Mouse (Mus musculus) CH12.LX (cell line): Measurements from ENCODE around the gene Dusp2. TPM values are rescaled to one million over a fixed set of nuclear protein-coding genes. Genes with fewer than 3 reads are reported as not detected.

Experiments
- DNase-seq: peaks from one replicate; pipeline ENCODE4 v3.0.0-alpha.2; 2013; ENCODE audit errors: extremely low read depth
- H3K27ac ChIP-seq: 2 replicates; pipeline ENCODE4 v1.5.1; 2012; ENCODE audit warnings: low read depth, mild to moderate bottlenecking, control low read depth, moderate library complexity; ENCODE audit not compliant: insufficient read depth
- H3K27me3 ChIP-seq: replicated peaks from 2 replicates; pipeline ENCODE3; 2012; ENCODE audit warnings: inconsistent platforms
- H3K36me3 ChIP-seq, 2 experiments: replicated peaks in 1 of 2; 2 replicates each; pipeline versions ENCODE3 to v1.6.1; 2012; ENCODE audit warnings: inconsistent platforms in 1 of 2, low read length in 1 of 2, mild to moderate bottlenecking in 1 of 2, mixed read lengths in 1 of 2, moderate library complexity in 1 of 2; ENCODE audit not compliant: control insufficient read depth in 1 of 2, insufficient read depth in 1 of 2
- H3K4me1 ChIP-seq, 2 experiments: 2 replicates each; pipeline ENCODE4 v1.6.1; 2012; ENCODE audit warnings: inconsistent platforms in 1 of 2, moderate library complexity in 1 of 2; ENCODE audit not compliant: insufficient read depth in 2 of 2, control insufficient read depth in 1 of 2
- H3K4me2 ChIP-seq: 2 replicates; pipeline ENCODE4 v1.6.1; 2012; ENCODE audit warnings: low read depth, mild to moderate bottlenecking, control low read depth; ENCODE audit not compliant: poor library complexity, insufficient read depth, severe bottlenecking
- H3K4me3 ChIP-seq, 3 experiments: fragments of 150-350 bp in 1 of 3; sonication (generic) in 1 of 3; replicated peaks in 1 of 3; 2 replicates each; pipeline versions ENCODE3 to v1.5.1; 2011 to 2012; ENCODE audit warnings: low read depth in 2 of 3, low read length in 2 of 3, mild to moderate bottlenecking in 2 of 3, moderate library complexity in 2 of 3, control low read depth in 1 of 3, improper control_type of control experiment in 1 of 3, inconsistent platforms in 1 of 3, mixed read lengths in 1 of 3; ENCODE audit not compliant: poor library complexity in 1 of 3
- H3K79me2 ChIP-seq: replicated peaks from 2 replicates; pipeline ENCODE4 v1.6.1; 2012; ENCODE audit warnings: mild to moderate bottlenecking, moderate library complexity; ENCODE audit not compliant: control insufficient read depth, poor library complexity, insufficient read depth, severe bottlenecking; ENCODE audit errors: extremely low read depth
- H3K9ac ChIP-seq: 2 replicates; pipeline ENCODE4 v1.6.1; 2012; ENCODE audit warnings: low read depth, mild to moderate bottlenecking, control low read depth, moderate library complexity; ENCODE audit not compliant: insufficient read depth
- H3K9me3 ChIP-seq: replicated peaks from 2 replicates; pipeline ENCODE3; 2012; ENCODE audit warnings: low read length, inconsistent platforms, mixed read lengths
- BHLHE40 ChIP-seq: IDR thresholded peaks from 2 replicates; pipeline ENCODE4 v1.6.1; 2011; ENCODE audit warnings: mild to moderate bottlenecking, low read depth, low read length, improper control_type of control experiment
- CHD1 ChIP-seq: IDR thresholded peaks from 2 replicates; pipeline ENCODE4 v1.6.1; 2012; ENCODE audit warnings: low read depth, low read length, improper control_type of control experiment, inconsistent platforms
- CTCF ChIP-seq, 2 experiments: IDR thresholded peaks in 1 of 2; conservative IDR thresholded peaks in 1 of 2; 2 replicates each; pipeline ENCODE4 v1.5.1; 2011 to 2012; ENCODE audit warnings: low read depth in 2 of 2, low read length in 2 of 2, improper control_type of control experiment in 1 of 2, inconsistent platforms in 1 of 2, mild to moderate bottlenecking in 1 of 2, moderate library complexity in 1 of 2
- ELF1 ChIP-seq: IDR thresholded peaks from 2 replicates; pipeline ENCODE4 v1.6.1; 2014; ENCODE audit warnings: low read depth, mild to moderate bottlenecking, inconsistent platforms, low read length, improper control_type of control experiment
- EP300 ChIP-seq: IDR thresholded peaks from 2 replicates; pipeline ENCODE4 v1.6.1; 2011; ENCODE audit warnings: low read length, improper control_type of control experiment
- ETS1 ChIP-seq: conservative IDR thresholded peaks from 2 replicates; pipeline ENCODE4 v1.6.1; 2012; ENCODE audit warnings: low read depth, mild to moderate bottlenecking, inconsistent platforms, low read length, improper control_type of control experiment, moderate library complexity
- GABPA ChIP-seq: IDR thresholded peaks from 2 replicates; pipeline ENCODE4 v1.6.1; 2012; ENCODE audit warnings: low read depth, low read length, improper control_type of control experiment, inconsistent platforms; ENCODE audit not compliant: insufficient replicate concordance
- HCFC1 ChIP-seq: IDR thresholded peaks from 2 replicates; pipeline ENCODE4 v1.6.1; 2012; ENCODE audit warnings: low read depth, mild to moderate bottlenecking, inconsistent platforms, low read length, improper control_type of control experiment
- IRF4 ChIP-seq: IDR thresholded peaks from 2 replicates; pipeline ENCODE4 v1.6.1; 2014; ENCODE audit warnings: low read depth, mild to moderate bottlenecking, inconsistent platforms, low read length, improper control_type of control experiment
- JUN ChIP-seq: IDR thresholded peaks from 2 replicates; pipeline ENCODE4 v1.6.1; 2011; ENCODE audit warnings: low read depth, mild to moderate bottlenecking, low read length, improper control_type of control experiment, moderate library complexity; ENCODE audit not compliant: insufficient read depth
- JUND ChIP-seq: conservative IDR thresholded peaks from 2 replicates; pipeline ENCODE4 v1.6.1; 2011; ENCODE audit warnings: low read depth, low read length, improper control_type of control experiment
- KAT2A ChIP-seq: IDR thresholded peaks from 2 replicates; pipeline ENCODE4 v1.6.1; 2012; ENCODE audit warnings: low read length, improper control_type of control experiment, inconsistent platforms; ENCODE audit not compliant: insufficient replicate concordance
- MAFK ChIP-seq: IDR thresholded peaks from 2 replicates; pipeline ENCODE4 v1.6.1; 2011; ENCODE audit warnings: low read length, improper control_type of control experiment; ENCODE audit not compliant: insufficient replicate concordance
- MAX ChIP-seq: IDR thresholded peaks from 2 replicates; pipeline ENCODE4 v1.6.1; 2011; ENCODE audit warnings: low read length, improper control_type of control experiment
- MAZ ChIP-seq: IDR thresholded peaks from 2 replicates; pipeline ENCODE4 v1.6.1; 2012; ENCODE audit warnings: low read depth, mild to moderate bottlenecking, inconsistent platforms, low read length, improper control_type of control experiment, moderate library complexity
- MXI1 ChIP-seq: IDR thresholded peaks from 2 replicates; pipeline ENCODE4 v1.6.1; 2011; ENCODE audit warnings: mild to moderate bottlenecking, low read depth, low read length, improper control_type of control experiment
- MYC ChIP-seq: IDR thresholded peaks from 2 replicates; pipeline ENCODE4 v1.6.1; 2011; ENCODE audit warnings: low read depth, mild to moderate bottlenecking, improper control_type of control experiment, low read length
- NELFE ChIP-seq: IDR thresholded peaks from 2 replicates; pipeline ENCODE4 v1.6.1; 2011; ENCODE audit warnings: low read depth, low read length, improper control_type of control experiment
- NRF1 ChIP-seq: IDR thresholded peaks from 2 replicates; pipeline ENCODE4 v1.6.1; 2014; ENCODE audit warnings: low read depth, mild to moderate bottlenecking, inconsistent platforms, low read length, improper control_type of control experiment, moderate library complexity
- PAX5 ChIP-seq: IDR thresholded peaks from 2 replicates; pipeline ENCODE4 v1.6.1; 2012; ENCODE audit warnings: low read length, inconsistent platforms, mixed read lengths
- POLR2AphosphoS2 ChIP-seq: IDR thresholded peaks from 2 replicates; pipeline ENCODE4 v1.6.1; 2011; ENCODE audit warnings: low read depth, low read length, improper control_type of control experiment
- RAD21 ChIP-seq: IDR thresholded peaks from 2 replicates; pipeline ENCODE4 v1.6.1; 2011; ENCODE audit warnings: low read depth, mild to moderate bottlenecking, low read length, improper control_type of control experiment, moderate library complexity
- RCOR1 ChIP-seq: conservative IDR thresholded peaks from 2 replicates; pipeline ENCODE4 v1.6.1; 2012; ENCODE audit warnings: low read depth, mild to moderate bottlenecking, inconsistent platforms, low read length, improper control_type of control experiment
- SIN3A ChIP-seq: IDR thresholded peaks from 2 replicates; pipeline ENCODE4 v1.6.1; 2012; ENCODE audit warnings: low read length, improper control_type of control experiment, inconsistent platforms
- SMC3 ChIP-seq: IDR thresholded peaks from 2 replicates; pipeline ENCODE4 v1.6.1; 2011; ENCODE audit warnings: low read depth, low read length, improper control_type of control experiment
- TBP ChIP-seq: conservative IDR thresholded peaks from 2 replicates; pipeline ENCODE4 v1.6.1; 2011; ENCODE audit warnings: low read depth, low read length, improper control_type of control experiment
- UBTF ChIP-seq: IDR thresholded peaks from 2 replicates; pipeline ENCODE4 v1.6.1; 2012; ENCODE audit warnings: low read depth, mild to moderate bottlenecking, inconsistent platforms, low read length, improper control_type of control experiment, moderate library complexity
- USF1 ChIP-seq: IDR thresholded peaks from 2 replicates; pipeline ENCODE4 v1.6.1; 2014; ENCODE audit warnings: low read depth, mild to moderate bottlenecking, inconsistent platforms, low read length, improper control_type of control experiment
- USF2 ChIP-seq: conservative IDR thresholded peaks from 2 replicates; pipeline ENCODE4 v1.6.1; 2011; ENCODE audit warnings: low read depth, low read length, improper control_type of control experiment
- ZKSCAN1 ChIP-seq: IDR thresholded peaks from 2 replicates; pipeline ENCODE4 v1.6.1; 2012; ENCODE audit warnings: low read depth, inconsistent platforms, low read length, improper control_type of control experiment, borderline replicate concordance
- ZMIZ1 ChIP-seq: IDR thresholded peaks from 2 replicates; pipeline ENCODE4 v1.6.1; 2012; ENCODE audit warnings: low read depth, mild to moderate bottlenecking, inconsistent platforms, low read length, improper control_type of control experiment
- dilution Hi-C: fragments of 300-500 bp; cut with MboI; formaldehyde crosslinking; loops from 2 replicates; pipeline ENCODE4 v1.14.3; 2020; ENCODE audit warnings: low sequenced_read_pairs; ENCODE audit not compliant: extremely low pct_unique_long_range_greater_than_20kb, extremely low pct_ligation_motif_present
- in situ Hi-C: fragments of 300-500 bp; cut with MboI; formaldehyde crosslinking; loops from 3 replicates; pipeline ENCODE4 v1.14.3; 2019; ENCODE audit warnings: low sequenced_read_pairs, low pct_ligation_motif_present, low pct_unique_long_range_greater_than_20kb, mixed read lengths
- polyA plus RNA-seq: library from polyadenylated mRNA; unstranded; fragments of >175 nt; gene quantifications from 2 replicates; pipeline ENCODE4 v1.2.1, GENCODE M21; 2012; ENCODE audit warnings: low read depth; ENCODE audit not compliant: insufficient read length
- total RNA-seq, 2 experiments: library from RNA; depleted of rRNA; stranded (reverse); fragments of 300-350 nt in 1 of 2; fragments of >200 nt in 1 of 2; gene quantifications; 2 replicates each; pipeline ENCODE4 v1.2.3; 2012 to 2014

Dusp2 gene
- total and polyA plus RNA-seq, 3 experiments = 57.8 to 107 (median 81.5) TPM

GRCm38 (mm10) chr2:127298056-127298455, 37.9 kb upstream of the Dusp2 start:
- no peaks in the 10 kb centered on the region for H3K27me3 ChIP-seq

GRCm38 (mm10) chr2:127300701-127301100, 35.3 kb upstream of the Dusp2 start:
- DNase-seq = peak; percentile 62
- H3K4me3 ChIP-seq = no peak overlapping the region
- no peak overlapping the region for H3K9ac ChIP-seq
- H3K79me2 ChIP-seq = no peaks in the 10 kb centered on the region
- no peaks in the 10 kb centered on the region for H3K9me3 ChIP-seq
- H3K36me3 ChIP-seq = peaks cover 29 to 53% of the 10 kb centered on the region in 2 experiments
- H3K27ac ChIP-seq = no peak overlapping the region
- dilution Hi-C loops = no loop called here
- no peaks in the 10 kb centered on the region for H3K27me3 ChIP-seq
- H3K4me2 ChIP-seq = no peak overlapping the region
- H3K4me1 ChIP-seq = peaks cover 4 to 21% of the 10 kb centered on the region in 2 experiments
- no peak for TF ChIP-seq SIN3A
- TF ChIP-seq CHD1 = no peak
- no peak for TF ChIP-seq KAT2A
- no peak for TF ChIP-seq JUN
- TF ChIP-seq ZKSCAN1 = no peak
- no peak for TF ChIP-seq MAZ
- TF ChIP-seq MYC = no peak
- no peak for TF ChIP-seq BHLHE40
- no peak for TF ChIP-seq PAX5
- TF ChIP-seq SMC3 = no peak; the same call in 1 of the 2 replicates
- no peak for TF ChIP-seq TBP
- peak in 1 of 2 experiments; percentile 18; a peak in 1 of 4 replicates for TF ChIP-seq CTCF (conservative IDR thresholded peaks at IDR 0.05 in 1 of 2, IDR thresholded peaks at IDR 0.05 in 1 of 2; ENCODE audit: low read depth in 2 of 2, low read length in 2 of 2)
- no peak for TF ChIP-seq RCOR1
- TF ChIP-seq ZMIZ1 = no peak
- no peak for TF ChIP-seq ETS1
- TF ChIP-seq HCFC1 = no peak
- TF ChIP-seq GABPA = no peak
- TF ChIP-seq MAFK = no peak
- TF ChIP-seq RAD21 = peak; percentile 2; the same call in 1 of the 2 replicates
- peak; percentile 40; the same call in 1 of the 2 replicates for TF ChIP-seq JUND
- TF ChIP-seq NELFE = no peak
- TF ChIP-seq USF1 = no peak
- no peak for TF ChIP-seq MXI1
- no peak for TF ChIP-seq MAX
- no peak for TF ChIP-seq NRF1
- TF ChIP-seq, all 38 proteins: peak for 3
- in situ Hi-C loops = no loop called here

More at GRCm38 (mm10) chr2:127298056-127298455, 37.9 kb upstream of the Dusp2 start:
- TF ChIP-seq RAD21 (no peak), EP300 (no peak), MAFK (no peak), ELF1 (no peak), MAX (no peak), IRF4 (no peak), UBTF (no peak), JUND (no peak), POLR2AphosphoS2 (no peak), SMC3 (no peak), MYC (no peak), HCFC1 (no peak), GABPA (no peak), ZKSCAN1 (no peak), USF2 (no peak), RCOR1 (no peak), MXI1 (no peak), NRF1 (no peak), SIN3A (no peak)
- peaks cover 4 to 21% of the 10 kb centered on the region in 2 experiments for H3K4me1 ChIP-seq
- no peak overlapping the region for H3K4me2 ChIP-seq
- H3K9ac ChIP-seq = no peak overlapping the region
- no peak overlapping the region for H3K4me3 ChIP-seq
- in situ Hi-C loops (no loop called here), dilution Hi-C loops (no loop called here)
- no peaks in the 10 kb centered on the region for H3K9me3 ChIP-seq
- no peak for DNase-seq
- no peak overlapping the region for H3K27ac ChIP-seq
- H3K79me2 ChIP-seq = no peaks in the 10 kb centered on the region
- H3K36me3 ChIP-seq = peaks cover 40 to 77% of the 10 kb centered on the region in 2 experiments
